Mouse (Mus musculus): ENCODE data around the gene 2610002M06Rik.

The 2610002M06Rik gene

DNA sequence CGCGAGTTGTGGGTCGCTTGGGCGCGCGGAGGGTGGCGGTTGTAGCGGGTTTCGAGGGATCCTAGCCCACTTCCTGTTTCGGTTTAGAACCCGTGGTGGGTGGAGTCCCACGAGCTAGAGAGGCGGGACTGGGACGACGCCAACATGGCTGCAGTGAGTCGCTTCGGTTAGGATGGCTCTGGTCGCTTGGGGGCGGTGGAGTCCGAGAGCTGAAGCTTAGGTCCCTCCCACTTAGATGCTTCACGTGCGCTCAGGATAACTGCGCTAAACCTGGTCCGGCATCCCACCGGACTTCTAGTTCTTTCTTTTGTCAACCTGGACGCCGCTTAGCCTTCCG is at the start of gene 2610002M06Rik:
2610002M06Rik (minus strand) TSS at position 117 of the 337 bp plus-strand sequence.
- peak; percentile 94 to 95 for DNase-seq

- DNase-seq = no peak
Observed at GRCm38 (mm10) chrX:107858165-107858564, 42.0 kb upstream of the 2610002M06Rik start.

DNA sequence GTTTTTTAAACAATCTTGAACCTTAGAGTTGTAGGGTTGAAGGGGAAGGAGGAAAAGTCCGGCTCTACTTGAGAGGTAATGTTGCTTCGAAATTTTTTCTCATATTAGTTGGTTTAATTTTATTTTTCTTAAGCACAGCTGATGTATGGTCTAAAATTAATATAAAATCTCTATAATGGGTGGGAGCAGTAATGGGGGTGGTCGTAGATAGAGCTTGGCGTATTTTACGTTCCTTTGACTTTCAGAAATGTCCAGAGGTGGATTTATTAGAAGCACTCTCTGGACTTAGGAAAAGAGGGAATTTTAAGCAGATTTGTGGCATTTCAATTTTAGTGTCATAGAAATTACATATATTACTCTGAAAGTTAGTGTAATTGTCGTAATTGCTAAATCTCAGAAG is 592 bp upstream of the 2610002M06Rik start:
- DNase-seq = no peak

GRCm38 (mm10) chrX:107815502-107816217 is 474 bp downstream of the 2610002M06Rik start:
- DNase-seq = peak; percentile 73

DNA sequence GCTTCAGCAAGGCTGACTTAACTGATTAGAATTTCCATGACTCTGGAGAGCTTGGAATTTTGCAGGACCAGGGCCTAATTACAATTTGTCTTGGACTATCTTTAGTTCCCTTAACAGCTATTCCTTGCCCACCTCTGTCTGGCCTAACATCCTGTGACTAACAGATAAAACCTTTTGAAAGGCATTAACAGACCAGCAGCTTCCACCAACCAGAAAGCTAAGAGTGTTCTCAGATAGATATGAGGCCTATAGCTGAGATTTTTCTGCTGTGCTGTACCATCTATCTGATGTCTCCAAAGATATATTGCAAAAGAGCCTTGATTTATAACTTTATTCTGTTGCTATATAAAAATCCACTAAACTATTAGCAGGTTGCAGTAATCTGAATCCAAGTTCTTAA is 4.0 kb downstream of the 2610002M06Rik start:
- no peak for DNase-seq

GRCm38 (mm10) chrX:107796919-107797318 is 19.2 kb downstream of the 2610002M06Rik start:
- DNase-seq = no peak

DNA sequence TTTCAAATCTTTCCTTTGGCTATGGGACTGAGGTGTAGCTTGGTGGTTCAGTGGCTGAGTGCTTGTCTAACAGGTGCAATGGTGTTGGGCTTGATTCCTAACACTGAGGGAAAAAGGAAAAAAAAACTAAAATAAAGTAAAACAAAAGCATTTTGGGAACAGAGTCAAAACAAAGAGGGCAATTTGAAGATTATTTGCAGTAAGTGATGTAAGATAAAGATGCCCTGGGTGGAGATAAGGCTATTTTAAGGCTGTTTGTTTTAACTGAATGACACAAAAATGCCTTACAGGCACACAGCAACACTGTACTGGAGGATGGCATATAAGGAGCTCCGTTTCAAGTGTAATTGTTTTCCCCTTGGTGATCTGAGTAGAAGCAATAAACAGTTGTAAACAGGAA is 20.3 kb downstream of the 2610002M06Rik start:
- no peak for DNase-seq

- no peak for DNase-seq
Observed at GRCm38 (mm10) chrX:107792290-107792689, 23.8 kb downstream of the 2610002M06Rik start, which contains the start of gene Tent5d. Gene Tent5d (plus strand): TSS chrX:107792590.

DNA sequence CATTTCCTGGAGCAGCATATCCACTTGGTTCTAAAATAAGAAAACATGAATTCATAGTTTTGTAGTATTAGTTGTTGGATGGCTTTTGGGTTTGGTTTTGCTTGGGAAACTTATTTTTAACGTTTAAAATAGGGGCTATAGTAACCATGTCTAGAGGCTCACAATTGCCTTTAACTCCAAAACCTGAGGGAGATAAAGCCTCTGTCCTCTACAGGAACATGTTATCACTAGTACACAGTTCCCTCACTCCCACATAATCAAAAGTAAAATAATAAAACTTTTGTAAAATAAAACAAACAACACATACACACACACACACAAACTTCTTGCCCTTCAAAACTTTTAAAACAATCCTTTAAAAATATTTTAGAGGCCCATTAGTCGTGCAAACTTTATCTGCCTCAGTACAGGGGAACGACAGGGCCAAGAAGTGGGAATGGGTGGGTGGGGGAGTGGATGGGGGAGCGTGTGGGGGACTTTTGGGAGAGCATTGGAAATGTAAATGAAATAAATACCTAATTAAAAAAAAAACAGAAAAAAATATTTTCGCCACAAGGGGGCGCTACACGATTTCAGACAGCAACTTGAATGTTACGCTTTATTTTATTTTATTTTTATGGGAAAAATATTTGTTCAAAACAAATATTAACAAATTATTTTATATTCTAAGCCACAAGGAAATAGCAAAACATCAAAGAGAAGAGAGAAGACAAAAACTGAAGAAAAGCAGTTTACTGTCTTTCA is 25.2 kb downstream of the 2610002M06Rik start:
- DNase-seq = peak in 1 of 2 experiments; percentile 30

DNA sequence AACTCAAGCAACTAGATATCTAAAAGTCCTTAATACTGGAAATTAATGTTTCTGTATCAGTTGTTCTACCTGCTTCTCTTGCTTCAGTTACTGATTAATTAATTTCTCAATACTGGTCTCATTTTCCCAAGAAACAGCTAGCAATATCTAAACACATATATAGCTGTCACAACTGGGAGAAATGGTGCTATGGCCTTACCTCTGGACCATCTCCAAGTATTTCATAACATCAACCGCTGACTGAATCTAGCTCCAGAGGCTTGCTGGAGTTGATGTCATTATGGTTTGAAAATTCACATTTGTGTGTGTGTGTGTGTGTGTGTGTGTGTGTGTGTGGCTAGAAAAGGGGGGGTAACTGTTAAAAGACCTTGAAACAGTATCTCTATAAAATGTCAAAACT is 26.0 kb downstream of the 2610002M06Rik start:
- DNase-seq = no peak

DNA sequence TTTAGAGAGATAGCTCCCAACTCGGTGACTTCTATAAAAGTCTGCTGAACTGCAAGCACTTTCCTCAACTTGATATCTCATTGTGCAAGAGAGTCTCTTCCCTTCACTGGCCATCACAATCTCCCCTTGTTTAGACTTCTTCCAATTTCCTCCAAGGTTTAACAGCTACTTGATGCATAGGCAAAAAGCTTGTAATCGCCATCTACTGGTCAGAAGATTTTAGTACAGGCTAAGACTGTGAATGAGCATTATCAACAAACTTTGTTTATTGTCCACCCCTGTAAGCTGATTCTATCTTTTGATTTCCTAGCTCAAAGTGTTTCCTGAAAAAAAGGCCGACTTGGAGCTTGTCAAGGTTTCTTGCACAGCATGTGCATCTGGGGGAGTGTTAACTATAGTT is 48.2 kb downstream of the 2610002M06Rik start:
- DNase-seq = peak in 1 of 2 experiments; percentile 1

Data from cerebellum, postnatal 10 days (tissue).